Mouse (Mus musculus) lung, postnatal 0 days (tissue): ENCODE data around the gene Btg1-ps1. TPM values are rescaled to one million over a fixed set of nuclear protein-coding genes. Genes with fewer than 3 reads are reported as not detected.
"Not testable (repeated sequence)": the region's sequence is repeated elsewhere in the genome, so short reads cannot be mapped to it uniquely, and the experiment has no call there.

Source experiments
- ATAC-seq: fragments of 200-750 bp; cut with Nextera tagmentation; 2 replicates; pipeline ENCODE4 v1.8.0; 2017; ENCODE audit warnings: moderate library complexity
- DNase-seq: peaks from one replicate; pipeline ENCODE4 v3.0.0-alpha.2; 2016; ENCODE audit warnings: low spot score
- H3K27ac ChIP-seq: fragments of 300-500 bp; sonication (generic); 2 replicates; pipeline ENCODE4 v1.5.1; 2014; ENCODE audit warnings: antibody characterized with exemption, mild to moderate bottlenecking, low read length, mixed read lengths
- H3K27me3 ChIP-seq: fragments of 300-500 bp; sonication (generic); replicated peaks from 2 replicates; pipeline ENCODE4 v1.6.1; 2014; ENCODE audit warnings: low read length, mixed read lengths; ENCODE audit not compliant: insufficient read depth
- H3K36me3 ChIP-seq: fragments of 300-500 bp; sonication (generic); 2 replicates; pipeline ENCODE4 v1.6.1; 2014; ENCODE audit warnings: low read length, mixed read lengths; ENCODE audit not compliant: insufficient read depth
- H3K4me1 ChIP-seq: fragments of 300-500 bp; sonication (generic); 2 replicates; pipeline ENCODE4 v1.6.1; 2014; ENCODE audit warnings: antibody characterized with exemption, low read depth, low read length, mixed read lengths; ENCODE audit not compliant: insufficient read depth
- H3K4me2 ChIP-seq: fragments of 300-500 bp; sonication (generic); replicated peaks from 2 replicates; pipeline ENCODE4 v1.6.1; 2014; ENCODE audit warnings: low read depth, mild to moderate bottlenecking, low read length, moderate library complexity, mixed read lengths
- H3K4me3 ChIP-seq: fragments of 300-500 bp; sonication (generic); 2 replicates; pipeline ENCODE4 v1.5.1; 2014; ENCODE audit warnings: low read depth, low read length
- H3K9ac ChIP-seq: fragments of 300-500 bp; sonication (generic); replicated peaks from 2 replicates; pipeline ENCODE4 v1.6.1; 2014; ENCODE audit warnings: low read depth, mild to moderate bottlenecking
- H3K9me3 ChIP-seq: fragments of 300-500 bp; sonication (generic); 2 replicates; pipeline ENCODE4 v1.6.1; 2016; ENCODE audit warnings: low read length, mixed read lengths
- CTCF ChIP-seq: IDR thresholded peaks from 2 replicates; pipeline ENCODE4 v1.5.1; 2016; ENCODE audit warnings: antibody characterized with exemption, mild to moderate bottlenecking
- EP300 ChIP-seq: IDR thresholded peaks from 2 replicates; pipeline ENCODE4 v1.6.1; 2016; ENCODE audit warnings: antibody characterized with exemption, mild to moderate bottlenecking, control low read depth
- WGBS: fragments of 180-500 bp; shearing (Covaris S2); extraction: QIAGEN DNeasy Blood & Tissue Kit; methylation state at CpG from one replicate; pipeline ENCODE4 v1.1.7; 2014; 5-methylcytosine and 5-hydroxymethylcytosine counted together
- polyA plus RNA-seq: library from polyadenylated mRNA; unstranded; fragments of >200 nt; fragmentation: Nextera tagmentation; extraction: Ambion mirVana; gene quantifications from 2 replicates; pipeline ENCODE4 v1.2.1, GENCODE M21; 2015

The Btg1-ps1 gene
- not detected in 2 replicates for polyA plus RNA-seq

DNA sequence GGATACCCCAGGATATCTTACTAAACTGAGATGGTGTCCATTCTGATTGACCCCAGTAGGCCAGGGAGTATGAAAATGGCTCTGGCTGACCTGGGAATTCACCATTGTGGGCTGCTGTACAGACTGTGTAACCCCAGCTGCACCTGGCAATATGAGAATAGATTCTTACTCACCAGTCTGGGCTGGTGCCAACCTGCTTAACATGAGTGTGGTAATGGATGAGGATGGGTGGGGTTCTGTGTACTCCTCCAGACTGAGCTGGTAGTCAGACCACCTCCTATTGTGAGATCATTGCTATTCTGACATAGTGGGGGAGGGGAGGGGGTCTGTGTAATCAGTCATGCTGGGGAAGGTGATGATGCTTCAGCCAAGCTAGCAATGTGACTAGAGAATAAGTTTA, at the start of gene Btg1-ps1:
TSS of gene Btg1-ps1 (minus strand) at position 219 of the 400 bp plus-strand sequence.
- DNase-seq, ATAC-seq, H3K36me3 ChIP-seq, H3K4me2 ChIP-seq, H3K27me3 ChIP-seq, H3K9ac ChIP-seq, H3K9me3 ChIP-seq, H3K4me3 ChIP-seq, H3K4me1 ChIP-seq, H3K27ac ChIP-seq: not testable (repeated sequence)

DNA sequence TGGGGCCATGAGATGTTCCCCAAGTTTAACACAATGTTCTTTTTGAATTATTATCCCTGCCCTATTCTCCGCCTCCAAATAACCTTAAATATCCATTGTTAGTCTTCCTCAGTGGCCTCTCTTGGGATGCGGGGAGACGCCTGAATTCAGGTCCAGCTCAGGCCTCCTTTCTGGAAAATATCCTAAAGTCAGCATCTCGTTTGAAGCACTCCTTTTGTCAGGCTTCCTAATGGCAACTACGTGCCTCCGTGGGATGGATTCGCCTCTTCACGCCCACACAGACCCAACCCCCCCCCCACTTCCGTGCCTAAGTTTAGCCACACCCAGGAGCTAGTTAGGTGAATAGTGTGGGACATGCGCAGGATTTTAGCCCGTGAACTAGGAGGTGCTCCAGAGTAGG, 47.6 kb upstream of the Btg1-ps1 start, which contains the start of gene Rhox10:
TSS of gene Rhox10 (plus strand) at position 301 of the 400 bp plus-strand sequence.
- Histone ChIP-seq H3K9me3 (no peaks in the 10 kb centered on the region), H3K36me3 (no peaks in the 10 kb centered on the region), H3K27me3 (no peaks in the 10 kb centered on the region), H3K27ac (no peak within 1 kb of the TSS), H3K4me2 (no peak within 1 kb of the TSS), H3K9ac (no peak within 1 kb of the TSS), H3K4me3 (no peak within 1 kb of the TSS), H3K4me1 (no peaks in the 10 kb centered on the region)
- no peak for ATAC-seq
- TF ChIP-seq CTCF, result no peak
- TF ChIP-seq EP300, result no peak
- WGBS, result 88% methylated on average over 11 of the region's 11 CpGs
- no peak for DNase-seq

GRCm38 (mm10) chrX:38061544-38061943, 42.9 kb upstream of the Btg1-ps1 start:
- TF ChIP-seq CTCF (peak; percentile 61), EP300 (no peak)
- ATAC-seq (no peak), DNase-seq (peak; percentile 32)
- Histone ChIP-seq H3K9ac (no peak overlapping the region), H3K4me2 (no peak overlapping the region), H3K4me3 (no peak overlapping the region), H3K27ac (no peak overlapping the region), H3K4me1 (no peaks in the 10 kb centered on the region), H3K36me3 (no peaks in the 10 kb centered on the region), H3K9me3 (no peaks in the 10 kb centered on the region), H3K27me3 (no peaks in the 10 kb centered on the region)
- 0% methylated on average over 1 of the region's 1 CpGs for WGBS

- not testable (repeated sequence) for H3K9me3 ChIP-seq, H3K9ac ChIP-seq, H3K36me3 ChIP-seq, H3K27me3 ChIP-seq, H3K27ac ChIP-seq, H3K4me3 ChIP-seq, DNase-seq, H3K4me2 ChIP-seq, ATAC-seq, H3K4me1 ChIP-seq
These were observed 24.4 kb upstream of the Btg1-ps1 start, which contains the start of gene Btg1-ps2 for GRCm38 (mm10) chrX:38043014-38043413. Btg1-ps2 (minus strand) TSS chrX:38043114.

GRCm38 (mm10) chrX:38039666-38040065, 21.1 kb upstream of the Btg1-ps1 start:
- DNase-seq (no peak), ATAC-seq (no peak)
- Histone ChIP-seq H3K4me2 (no peak overlapping the region), H3K9ac (no peak overlapping the region), H3K4me3 (no peak overlapping the region), H3K4me1 (no peaks in the 10 kb centered on the region), H3K36me3 (no peaks in the 10 kb centered on the region), H3K27ac (no peak overlapping the region), H3K27me3 (no peaks in the 10 kb centered on the region), H3K9me3 (no peaks in the 10 kb centered on the region)
- 95% methylated on average over 5 of the region's 5 CpGs for WGBS
- TF ChIP-seq EP300 (no peak), CTCF (no peak)

DNA sequence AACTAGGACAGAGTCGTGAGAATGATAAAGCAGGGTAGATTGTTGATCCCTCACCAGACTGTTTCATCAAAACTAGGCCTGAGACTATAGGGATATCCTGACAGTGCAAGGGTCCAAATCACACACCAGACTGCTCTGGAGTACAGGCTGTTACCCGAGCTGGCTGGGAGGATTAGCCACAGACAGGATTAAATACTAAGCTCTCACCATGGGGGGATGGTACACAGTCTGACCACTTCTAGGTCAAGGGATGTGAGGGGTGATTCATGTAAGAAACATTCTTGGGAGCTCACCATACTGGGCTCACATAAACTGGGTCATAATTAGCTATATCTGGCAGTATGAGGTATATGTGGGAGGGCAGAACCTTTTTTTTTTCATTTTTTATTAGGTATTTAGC, 15.2 kb upstream of the Btg1-ps1 start:
- TF ChIP-seq CTCF (no peak), EP300 (no peak)
- H3K36me3 ChIP-seq, result no peaks in the 10 kb centered on the region
- WGBS, result 39% methylated on average over 2 of the region's 2 CpGs
- no peak for DNase-seq
- H3K4me1 ChIP-seq, result no peaks in the 10 kb centered on the region
- H3K4me2 ChIP-seq, result no peak overlapping the region
- H3K27me3 ChIP-seq, result no peaks in the 10 kb centered on the region
- no peak overlapping the region for H3K9ac ChIP-seq
- no peaks in the 10 kb centered on the region for H3K9me3 ChIP-seq
- H3K4me3 ChIP-seq, result no peak overlapping the region
- H3K27ac ChIP-seq, result no peak overlapping the region
- ATAC-seq, result no peak

DNA sequence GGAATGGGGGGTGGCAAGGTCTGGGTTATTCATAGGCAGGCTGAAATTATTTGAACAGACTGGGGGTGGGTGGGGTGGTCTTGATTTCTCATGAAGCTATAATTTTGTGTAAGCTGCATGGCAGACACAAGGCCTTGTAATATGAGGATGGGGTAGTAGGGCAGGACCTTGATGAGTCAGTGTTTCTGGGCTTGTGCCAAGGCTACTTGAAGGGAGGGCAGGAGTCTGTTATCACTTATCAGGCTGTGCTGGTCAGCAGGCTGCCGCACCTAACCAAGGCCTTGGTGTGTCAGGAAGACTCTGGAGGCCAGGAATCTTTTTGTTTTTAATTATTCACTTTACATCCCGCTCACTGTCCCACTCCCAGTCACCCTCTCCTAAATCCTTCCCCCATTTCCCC, 9.9 kb downstream of the Btg1-ps1 start:
- H3K4me2 ChIP-seq, result no peak overlapping the region
- ATAC-seq (no peak), DNase-seq (no peak)
- no peaks in the 10 kb centered on the region for H3K9me3 ChIP-seq
- H3K27ac ChIP-seq, result no peak overlapping the region
- no peaks in the 10 kb centered on the region for H3K4me1 ChIP-seq
- H3K4me3 ChIP-seq, result no peak overlapping the region
- no peaks in the 10 kb centered on the region for H3K27me3 ChIP-seq
- no peak overlapping the region for H3K9ac ChIP-seq
- TF ChIP-seq CTCF, result no peak
- TF ChIP-seq EP300, result no peak
- WGBS, result 53% methylated on average over 2 of the region's 2 CpGs
- no peaks in the 10 kb centered on the region for H3K36me3 ChIP-seq

Other genes starting within 250 kb of the Btg1-ps1 start
- gene Rhox5, start 214.0 kb downstream of the Btg1-ps1 start, polyA plus RNA-seq, result 1.1 and 1.5 TPM in 2 replicates
- not detected in 2 replicates for gene Rhox6, start 191.9 kb downstream of the Btg1-ps1 start, polyA plus RNA-seq
- gene Rhox7a, start 187.1 kb downstream of the Btg1-ps1 start, polyA plus RNA-seq, result not detected in 2 replicates
- gene Rhox8, start 139.9 kb downstream of the Btg1-ps1 start, polyA plus RNA-seq, result not detected in 2 replicates
- not detected in 2 replicates for gene Rhox7b, start 121.6 kb downstream of the Btg1-ps1 start, polyA plus RNA-seq
- gene Rhox9, start 117.0 kb downstream of the Btg1-ps1 start, polyA plus RNA-seq, result not detected in 2 replicates
- gene Btg1-ps2, start 24.3 kb upstream of the Btg1-ps1 start, polyA plus RNA-seq, result not detected in 2 replicates
- not detected in 2 replicates for gene Rhox10, start 47.7 kb upstream of the Btg1-ps1 start, polyA plus RNA-seq
- not detected in 2 replicates for gene Rhox11, start 66.3 kb upstream of the Btg1-ps1 start, polyA plus RNA-seq
- not detected in 2 replicates for gene Rhox12, start 92.1 kb upstream of the Btg1-ps1 start, polyA plus RNA-seq
- not detected in 2 replicates for gene Rhox13, start 102.4 kb upstream of the Btg1-ps1 start, polyA plus RNA-seq
- 1.8 and 2.0 TPM in 2 replicates for gene Zbtb33, start 171.0 kb upstream of the Btg1-ps1 start, polyA plus RNA-seq
- gene Tmem255a, start 233.6 kb upstream of the Btg1-ps1 start, polyA plus RNA-seq, result 6.7 and 7.7 TPM in 2 replicates